Mouse (Mus musculus): Measurements from ENCODE around the gene Tmem95. TPM values are rescaled to one million over a fixed set of nuclear protein-coding genes. Genes with fewer than 3 reads are reported as not detected.

The Tmem95 gene
- polyA plus RNA-seq, 1 experiment from 2014 or later = not detected

DNA sequence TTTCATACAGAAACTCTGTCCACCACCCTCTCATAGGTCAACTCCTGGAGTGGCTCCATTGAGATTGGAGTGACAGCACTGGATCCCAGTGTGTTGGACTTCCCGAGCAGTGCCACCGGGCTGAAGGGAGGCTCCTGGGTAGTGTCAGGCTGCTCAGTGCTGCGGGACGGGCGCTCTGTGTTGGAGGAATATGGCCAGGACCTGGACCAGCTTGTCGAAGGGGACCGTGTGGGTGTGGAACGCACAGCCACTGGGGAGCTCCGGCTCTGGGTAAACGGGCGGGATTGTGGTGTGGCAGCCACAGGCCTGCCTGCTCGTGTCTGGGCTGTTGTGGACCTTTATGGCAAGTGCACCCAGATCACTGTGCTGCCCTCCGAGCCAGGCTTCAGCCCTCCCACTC, 25.2 kb upstream of the Tmem95 start:
- no peak for DNase-seq (ENCODE audit: low spot score)
- peaks cover 45% of the 10 kb centered on the region for H3K36me3 ChIP-seq (ENCODE audit: control insufficient read depth, insufficient read depth, low read length)
- no peak overlapping the region for H3K27ac ChIP-seq (replicated peaks; ENCODE audit: low read depth, low read length)
- H3K27me3 ChIP-seq (replicated peaks; ENCODE audit: control insufficient read depth, insufficient read depth, low read length) = no peaks in the 10 kb centered on the region
- no peak for ATAC-seq (ENCODE audit: low read depth)
- no peaks in the 10 kb centered on the region for H3K9me3 ChIP-seq (ENCODE audit: control insufficient read depth, low read length)
- peak overlapping the region; percentile 98 for H3K4me2 ChIP-seq (ENCODE audit: low read depth, low read length)
- peaks cover 19% of the 10 kb centered on the region for H3K4me1 ChIP-seq (ENCODE audit: control insufficient read depth, insufficient read depth, low read length)
- WGBS = 92% methylated on average over 8 of the region's 13 CpGs
- H3K9ac ChIP-seq (ENCODE audit: low read depth, low read length) = peak overlapping the region; percentile 40; the same call in 1 of the 2 replicates
- peak overlapping the region; percentile 87; the same call in 1 of the 2 replicates for H3K4me3 ChIP-seq (ENCODE audit: low read depth, low read length)

DNA sequence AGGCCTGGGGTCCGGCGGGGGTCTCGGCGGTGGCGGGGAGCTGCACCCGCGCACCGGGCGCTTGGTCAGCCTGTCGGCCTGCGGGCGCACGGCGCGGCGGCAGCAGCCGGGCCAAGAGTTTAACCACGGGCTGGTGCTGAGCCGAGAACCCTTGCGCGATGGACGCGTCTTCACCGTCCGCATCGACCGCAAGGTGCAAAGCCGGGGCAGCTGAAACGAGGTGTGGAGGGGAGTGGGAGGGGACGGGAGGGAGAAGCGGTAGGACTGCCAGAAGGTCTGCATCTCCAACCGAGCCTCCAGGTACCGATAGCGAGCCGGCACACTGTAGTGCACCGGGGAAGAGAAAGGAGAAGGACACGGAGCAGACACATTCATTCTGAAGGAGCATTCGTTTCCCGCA, 24.2 kb upstream of the Tmem95 start:
- Histone ChIP-seq H3K9me3 (ENCODE audit: control insufficient read depth, low read length) (no peaks in the 10 kb centered on the region), H3K9ac (ENCODE audit: low read depth, low read length) (peak overlapping the region; percentile 88), H3K4me3 (ENCODE audit: low read depth, low read length) (peak overlapping the region; percentile 87), H3K27me3 (replicated peaks; ENCODE audit: control insufficient read depth, insufficient read depth, low read length) (no peaks in the 10 kb centered on the region), H3K36me3 (ENCODE audit: control insufficient read depth, insufficient read depth, low read length) (peaks cover 35% of the 10 kb centered on the region), H3K27ac (replicated peaks; ENCODE audit: low read depth, low read length) (peak overlapping the region; percentile 96), H3K4me2 (ENCODE audit: low read depth, low read length) (peak overlapping the region; percentile 98), H3K4me1 (ENCODE audit: control insufficient read depth, insufficient read depth, low read length) (peaks cover 19% of the 10 kb centered on the region)
- DNase-seq (ENCODE audit: low spot score) = no peak
- under 1% methylated on average over 37 of the region's 39 CpGs for WGBS
- no peak for ATAC-seq (ENCODE audit: low read depth)

DNA sequence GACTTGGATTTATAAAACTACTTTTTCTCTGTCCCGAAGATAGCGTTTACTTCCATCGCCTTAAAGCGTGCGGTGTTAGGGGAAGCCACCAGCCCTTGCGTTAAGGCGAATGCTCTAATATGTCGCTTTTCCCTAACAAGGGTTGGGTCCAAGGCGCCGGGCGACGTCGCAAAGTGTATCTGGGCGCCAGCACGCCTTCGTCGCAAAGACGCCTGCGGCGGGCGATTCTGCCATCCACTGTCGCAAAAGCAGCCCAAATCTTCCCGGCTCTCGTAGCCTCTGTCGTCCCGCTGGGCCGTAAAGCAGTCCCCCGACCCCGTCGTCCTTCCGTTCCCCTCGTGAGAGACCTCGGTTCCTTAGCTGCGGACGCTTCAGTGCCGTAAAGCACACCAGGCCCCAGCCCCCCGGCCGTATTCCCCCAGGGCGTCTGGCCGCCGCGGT, 23.6 kb upstream of the Tmem95 start:
- Histone ChIP-seq H3K9ac (ENCODE audit: low read depth, low read length) (peak overlapping the region; percentile 88), H3K36me3 (ENCODE audit: control insufficient read depth, insufficient read depth, low read length) (peaks cover 29% of the 10 kb centered on the region), H3K27me3 (replicated peaks; ENCODE audit: control insufficient read depth, insufficient read depth, low read length) (no peaks in the 10 kb centered on the region), H3K9me3 (ENCODE audit: control insufficient read depth, low read length) (no peaks in the 10 kb centered on the region), H3K27ac (replicated peaks; ENCODE audit: low read depth, low read length) (peak overlapping the region; percentile 96), H3K4me3 (ENCODE audit: low read depth, low read length) (peak overlapping the region; percentile 87), H3K4me1 (ENCODE audit: control insufficient read depth, insufficient read depth, low read length) (peaks cover 19% of the 10 kb centered on the region), H3K4me2 (ENCODE audit: low read depth, low read length) (peak overlapping the region; percentile 98)
- 0% methylated on average over 41 of the region's 42 CpGs for WGBS
- ATAC-seq (ENCODE audit: low read depth) (peak; percentile 82), DNase-seq (ENCODE audit: low spot score) (peak; percentile 99)

DNA sequence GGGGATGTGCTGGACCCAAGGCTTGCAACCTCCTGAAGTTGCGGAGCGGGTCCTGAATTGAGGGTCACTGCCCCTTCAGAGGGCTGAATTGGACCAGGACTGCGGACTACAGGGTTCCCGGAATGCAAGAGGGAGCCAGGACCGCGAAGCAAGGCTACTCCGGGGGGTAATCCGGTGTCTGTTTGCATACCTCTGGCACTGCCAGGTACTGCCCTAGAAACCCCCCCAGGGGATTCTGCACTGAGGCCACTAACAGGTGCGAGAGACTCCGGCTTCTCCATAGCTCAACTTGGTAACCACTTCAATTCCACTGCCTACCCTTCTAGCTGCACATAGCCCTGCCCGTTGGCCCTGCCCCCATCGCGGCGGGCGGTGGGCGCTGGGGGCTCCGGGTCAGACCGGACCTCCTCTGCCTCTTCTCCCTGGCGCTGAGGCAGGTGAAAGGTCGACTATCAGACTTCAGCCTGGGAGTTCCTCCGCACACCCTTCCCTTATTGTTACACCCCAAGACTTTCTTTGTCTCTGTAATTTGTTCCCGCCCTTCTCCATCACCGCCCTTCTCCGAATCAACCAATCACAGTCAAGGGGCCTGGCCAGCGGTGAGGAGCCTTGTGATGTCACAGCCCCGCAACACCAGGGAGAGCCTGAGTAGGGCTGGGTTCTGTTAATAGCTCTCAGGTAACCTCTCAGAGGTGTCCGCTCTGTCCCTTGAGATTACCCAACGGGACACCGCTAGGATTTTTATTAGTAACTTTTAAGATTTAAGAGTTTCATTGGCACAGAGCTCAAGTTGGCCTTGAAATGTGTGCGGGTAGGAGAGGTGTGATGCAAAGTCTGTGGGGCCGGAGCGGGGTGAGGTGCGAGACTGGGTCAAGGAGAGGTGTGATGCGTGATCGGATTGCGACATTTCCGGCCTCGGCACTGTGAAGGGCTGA, 22.9 kb upstream of the Tmem95 start, which contains the start of the genes 2810408A11Rik and Neurl4:
Gene 2810408A11Rik (minus strand): TSS at position 517 of the 935 bp plus-strand sequence.
Gene Neurl4 (plus strand): TSS at position 602 of the 935 bp plus-strand sequence.
- peak; percentile 96 for ATAC-seq (ENCODE audit: low read depth)
- H3K27me3 ChIP-seq (replicated peaks; ENCODE audit: control insufficient read depth, insufficient read depth, low read length) = no peaks in the 10 kb centered on the region
- 0% methylated on average over 33 of the region's 38 CpGs for WGBS

DNA sequence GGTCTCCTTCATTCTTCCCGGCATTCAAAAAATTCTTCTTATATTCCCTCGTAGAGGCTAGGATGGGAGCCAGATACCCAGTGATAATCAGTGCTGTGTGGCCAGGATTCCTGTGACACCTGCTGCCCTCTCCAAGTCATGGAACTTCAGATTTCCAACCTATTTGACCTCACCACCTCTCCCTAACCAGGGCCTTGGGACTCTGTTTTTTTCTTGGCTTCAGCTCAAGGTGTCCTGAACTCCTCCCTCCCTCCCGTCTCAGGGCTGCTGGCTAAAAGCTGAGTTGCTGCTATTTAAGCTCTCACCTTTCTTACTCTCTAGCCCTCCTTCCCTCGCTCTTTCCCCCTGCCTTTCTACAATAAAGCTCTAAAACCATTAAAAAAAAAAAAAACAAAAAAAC, 22.1 kb upstream of the Tmem95 start:
- no peak for DNase-seq (ENCODE audit: low spot score)
- Histone ChIP-seq H3K4me3 (ENCODE audit: low read depth, low read length) (peak overlapping the region; percentile 87), H3K27me3 (replicated peaks; ENCODE audit: control insufficient read depth, insufficient read depth, low read length) (no peaks in the 10 kb centered on the region), H3K4me2 (ENCODE audit: low read depth, low read length) (peak overlapping the region; percentile 98), H3K4me1 (ENCODE audit: control insufficient read depth, insufficient read depth, low read length) (peaks cover 19% of the 10 kb centered on the region), H3K9me3 (ENCODE audit: control insufficient read depth, low read length) (no peaks in the 10 kb centered on the region), H3K9ac (ENCODE audit: low read depth, low read length) (peak overlapping the region; percentile 88), H3K27ac (replicated peaks; ENCODE audit: low read depth, low read length) (peak overlapping the region; percentile 96; the same call in 1 of the 2 replicates), H3K36me3 (ENCODE audit: control insufficient read depth, insufficient read depth, low read length) (peaks cover 14% of the 10 kb centered on the region)
- WGBS = 20% methylated on average over 4 of the region's 4 CpGs
- no peak for ATAC-seq (ENCODE audit: low read depth)

More for the DNA sequence above, 22.9 kb upstream of the Tmem95 start, which contains the start of the genes 2810408A11Rik and Neurl4:
- peak within 1 kb of the TSS; percentile 96 for H3K27ac ChIP-seq (replicated peaks; ENCODE audit: low read depth, low read length)
- peak within 1 kb of the TSS; percentile 98 for H3K4me2 ChIP-seq (ENCODE audit: low read depth, low read length)
- peaks cover 19% of the 10 kb centered on the region for H3K4me1 ChIP-seq (ENCODE audit: control insufficient read depth, insufficient read depth, low read length)
- H3K4me3 ChIP-seq (ENCODE audit: low read depth, low read length) = peak within 1 kb of the TSS; percentile 87
- H3K9me3 ChIP-seq (ENCODE audit: control insufficient read depth, low read length) = no peaks in the 10 kb centered on the region
- peak; percentile 98 for DNase-seq (ENCODE audit: low spot score)
- peaks cover 22% of the 10 kb centered on the region for H3K36me3 ChIP-seq (ENCODE audit: control insufficient read depth, insufficient read depth, low read length)
- H3K9ac ChIP-seq (ENCODE audit: low read depth, low read length) = peak within 1 kb of the TSS; percentile 88

DNA sequence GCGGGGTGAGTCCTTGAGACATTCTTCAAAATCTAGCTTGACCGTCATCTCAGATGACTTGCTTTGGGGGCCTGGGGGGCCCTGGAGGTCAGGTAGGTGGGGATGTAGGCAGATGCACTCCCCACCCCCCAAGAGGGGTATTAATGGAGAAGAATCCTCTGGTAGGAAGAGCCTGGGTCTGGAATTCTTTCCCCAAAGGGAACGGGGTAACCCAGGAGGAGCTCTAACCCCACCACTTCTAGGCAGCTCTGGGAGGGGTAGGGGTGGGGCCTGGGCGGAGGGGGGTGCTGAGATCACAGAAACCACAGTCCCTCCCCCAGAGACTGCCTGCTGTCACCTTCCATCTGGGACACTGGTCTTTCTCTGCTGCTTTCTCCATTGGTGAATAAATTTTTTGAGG, 17.5 kb upstream of the Tmem95 start, which contains the start of gene Acap1:
Gene Acap1 (minus strand): TSS at position 249 of the 400 bp plus-strand sequence.
- ATAC-seq (ENCODE audit: low read depth) = no peak
- H3K27ac ChIP-seq (replicated peaks; ENCODE audit: low read depth, low read length) = no peak within 1 kb of the TSS

DNA sequence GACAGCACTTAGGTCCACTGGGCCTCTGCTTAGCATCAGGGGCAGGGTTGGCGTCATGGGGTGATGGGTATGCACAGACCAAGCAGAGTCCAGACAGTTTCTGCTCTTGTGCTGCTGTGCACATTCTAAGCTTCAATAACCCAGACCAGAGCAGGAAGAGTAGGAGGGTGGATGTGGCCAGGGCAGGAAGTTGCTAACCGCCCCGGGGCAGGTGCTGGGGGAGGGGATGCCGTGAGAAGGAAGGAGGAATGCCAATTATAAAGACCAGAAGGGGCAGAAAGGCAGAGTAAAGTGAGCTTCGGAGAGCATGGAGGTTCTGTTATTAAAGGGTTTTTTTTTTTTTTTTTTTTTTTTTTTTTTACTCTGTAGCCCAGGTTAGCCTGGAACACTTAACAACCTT, 16.9 kb upstream of the Tmem95 start:
- no peak overlapping the region for H3K4me3 ChIP-seq (ENCODE audit: low read depth, low read length)
- no peak overlapping the region for H3K27ac ChIP-seq (replicated peaks; ENCODE audit: low read depth, low read length)
- 65% methylated on average over 5 of the region's 5 CpGs for WGBS
- no peaks in the 10 kb centered on the region for H3K27me3 ChIP-seq (replicated peaks; ENCODE audit: control insufficient read depth, insufficient read depth, low read length)
- DNase-seq (ENCODE audit: low spot score) = no peak
- no peaks in the 10 kb centered on the region for H3K9me3 ChIP-seq (ENCODE audit: control insufficient read depth, low read length)
- H3K4me2 ChIP-seq (ENCODE audit: low read depth, low read length) = no peak overlapping the region
- no peaks in the 10 kb centered on the region for H3K36me3 ChIP-seq (ENCODE audit: control insufficient read depth, insufficient read depth, low read length)
- no peak overlapping the region for H3K9ac ChIP-seq (ENCODE audit: low read depth, low read length)
- peaks cover 9% of the 10 kb centered on the region for H3K4me1 ChIP-seq (ENCODE audit: control insufficient read depth, insufficient read depth, low read length)
- no peak for ATAC-seq (ENCODE audit: low read depth)

More for the DNA sequence above, 17.5 kb upstream of the Tmem95 start, which contains the start of gene Acap1:
- Histone ChIP-seq H3K4me1 (ENCODE audit: control insufficient read depth, insufficient read depth, low read length) (peaks cover 12% of the 10 kb centered on the region), H3K9ac (ENCODE audit: low read depth, low read length) (peak within 1 kb of the TSS; percentile 1; the same call in 1 of the 2 replicates), H3K36me3 (ENCODE audit: control insufficient read depth, insufficient read depth, low read length) (no peaks in the 10 kb centered on the region), H3K9me3 (ENCODE audit: control insufficient read depth, low read length) (no peaks in the 10 kb centered on the region), H3K27me3 (replicated peaks; ENCODE audit: control insufficient read depth, insufficient read depth, low read length) (no peaks in the 10 kb centered on the region), H3K4me3 (ENCODE audit: low read depth, low read length) (no peak within 1 kb of the TSS), H3K4me2 (ENCODE audit: low read depth, low read length) (no peak within 1 kb of the TSS)
- DNase-seq (ENCODE audit: low spot score) = no peak
- 72% methylated on average over 4 of the region's 4 CpGs for WGBS

DNA sequence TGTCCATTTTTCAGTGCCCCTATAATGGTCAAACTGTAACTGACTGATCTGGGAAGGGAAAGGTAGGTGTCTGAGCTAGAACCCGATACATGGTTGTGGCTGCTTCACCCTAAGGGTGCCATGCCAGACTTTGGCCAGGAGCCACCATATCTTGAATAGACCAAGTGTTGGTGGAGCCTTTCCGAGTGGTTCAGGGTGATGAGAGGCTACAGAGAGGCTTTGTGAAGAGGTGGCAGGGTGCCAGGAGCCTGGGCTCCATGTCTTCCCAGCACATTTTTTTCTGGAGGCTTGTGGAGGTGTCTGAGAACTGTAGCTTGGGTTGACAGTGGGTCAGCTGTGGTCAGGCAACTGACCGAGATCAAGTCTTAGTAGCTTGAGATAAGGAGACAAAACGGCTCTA, 13.7 kb upstream of the Tmem95 start:
- ATAC-seq (ENCODE audit: low read depth) (no peak), DNase-seq (ENCODE audit: low spot score) (no peak)
- Histone ChIP-seq H3K4me3 (ENCODE audit: low read depth, low read length) (no peak overlapping the region), H3K27ac (replicated peaks; ENCODE audit: low read depth, low read length) (no peak overlapping the region), H3K36me3 (ENCODE audit: control insufficient read depth, insufficient read depth, low read length) (no peaks in the 10 kb centered on the region), H3K4me2 (ENCODE audit: low read depth, low read length) (no peak overlapping the region), H3K9me3 (ENCODE audit: control insufficient read depth, low read length) (no peaks in the 10 kb centered on the region), H3K9ac (ENCODE audit: low read depth, low read length) (no peak overlapping the region), H3K4me1 (ENCODE audit: control insufficient read depth, insufficient read depth, low read length) (no peaks in the 10 kb centered on the region), H3K27me3 (replicated peaks; ENCODE audit: control insufficient read depth, insufficient read depth, low read length) (no peaks in the 10 kb centered on the region)
- WGBS = 74% methylated on average over 4 of the region's 4 CpGs

All from embryonic facial prominence, embryonic 14.5 days (tissue).